Mouse (Mus musculus): ENCODE measurements around the gene Gm14597. TPM values are rescaled to one million over a fixed set of nuclear protein-coding genes. Genes with fewer than 3 reads are reported as not detected.
"Not testable (repeated sequence)": the region's sequence is repeated elsewhere in the genome, so short reads cannot be mapped to it uniquely, and the experiment has no call there.

Gene Gm14597
- total RNA-seq (2021), result not detected

- not testable (repeated sequence) for DNase-seq (ENCODE audit: low spot score in 2 of 2)
- intact Hi-C loops (cut with DNase I), result loop anchor here (5.0 kb wide), 1 partner anchor 63 kb away; the partner anchor contains the start of gene Rtl8b
These were observed at the start of gene Gm14597 for GRCm38 (mm10) chrX:53608879-53609278. TSS of gene Gm14597 (minus strand) at chrX:53608979.

- DNase-seq (ENCODE audit: low spot score in 2 of 2); intact Hi-C loops (cut with DNase I): not testable (repeated sequence)
These were observed 44.1 kb upstream of the Gm14597 start for GRCm38 (mm10) chrX:53652917-53653316.

GRCm38 (mm10) chrX:53645885-53646284 is 37.1 kb upstream of the Gm14597 start:
- intact Hi-C loops (cut with DNase I), result no loop called here
- DNase-seq (ENCODE audit: low spot score in 2 of 2), result peak in 1 of 2 experiments; percentile 12

- intact Hi-C loops (cut with DNase I), result not testable (repeated sequence)
- DNase-seq (ENCODE audit: low spot score in 2 of 2), result peak; percentile 62 to 75
These were observed 34.5 kb upstream of the Gm14597 start, which contains the start of gene Rtl8a for GRCm38 (mm10) chrX:53642980-53643961. TSS of gene Rtl8a (minus strand) at chrX:53643682.

GRCm38 (mm10) chrX:53642604-53642979 is 33.8 kb upstream of the Gm14597 start:
- intact Hi-C loops (cut with DNase I); DNase-seq (ENCODE audit: low spot score in 2 of 2): not testable (repeated sequence)

GRCm38 (mm10) chrX:53638107-53638506 is 29.3 kb upstream of the Gm14597 start:
- intact Hi-C loops (cut with DNase I); DNase-seq (ENCODE audit: low spot score in 2 of 2): not testable (repeated sequence)

GRCm38 (mm10) chrX:53611395-53611794 is 2.6 kb upstream of the Gm14597 start:
- not testable (repeated sequence) for DNase-seq (ENCODE audit: low spot score in 2 of 2)
- intact Hi-C loops (cut with DNase I), result loop anchor here (5.0 kb wide), 1 partner anchor 186 kb away; the partner anchor contains the start of gene Xlr

- intact Hi-C loops (cut with DNase I), result loop anchor here (5.0 kb wide), 1 partner anchor 187 kb away; the partner anchor contains the start of gene Xlr
- peak; percentile 71 to 79 for DNase-seq (ENCODE audit: low spot score in 2 of 2)
These were observed 1.8 kb upstream of the Gm14597 start for GRCm38 (mm10) chrX:53610571-53610970.

- peak; percentile 6 to 22 for DNase-seq (ENCODE audit: low spot score in 2 of 2)
- intact Hi-C loops (cut with DNase I), result loop anchor here (5.0 kb wide), 1 partner anchor 64 kb away; the partner anchor contains the start of gene Rtl8b
These were observed 511 bp downstream of the Gm14597 start for GRCm38 (mm10) chrX:53608122-53608813.

GRCm38 (mm10) chrX:53607242-53608121 is 1.3 kb downstream of the Gm14597 start, which contains the start of gene Rtl8c:
TSS of gene Rtl8c (plus strand) at chrX:53608032.
- peak; percentile 76 to 90 for DNase-seq (ENCODE audit: low spot score in 2 of 2)
- intact Hi-C loops (cut with DNase I), result loop anchor here (5.0 kb wide), 1 partner anchor 65 kb away; the partner anchor contains the start of gene Rtl8b

- not testable (repeated sequence) for DNase-seq (ENCODE audit: low spot score in 2 of 2)
- intact Hi-C loops (cut with DNase I), result loop anchor here (5.0 kb wide), 1 partner anchor 66 kb away; the partner anchor contains the start of gene Rtl8b
These were observed 2.6 kb downstream of the Gm14597 start for GRCm38 (mm10) chrX:53606176-53606575.

- intact Hi-C loops (cut with DNase I), result not testable (repeated sequence)
- peak; percentile 35 to 60 for DNase-seq (ENCODE audit: low spot score in 2 of 2)
These were observed 8.8 kb downstream of the Gm14597 start for GRCm38 (mm10) chrX:53599993-53600392.

- intact Hi-C loops (cut with DNase I); DNase-seq (ENCODE audit: low spot score in 2 of 2): not testable (repeated sequence)
These were observed 25.4 kb downstream of the Gm14597 start for GRCm38 (mm10) chrX:53583404-53583803.

- intact Hi-C loops (cut with DNase I); DNase-seq (ENCODE audit: low spot score in 2 of 2): not testable (repeated sequence)
These were observed 27.4 kb downstream of the Gm14597 start for GRCm38 (mm10) chrX:53581407-53581806.

GRCm38 (mm10) chrX:53579311-53579710 is 29.5 kb downstream of the Gm14597 start:
- intact Hi-C loops (cut with DNase I), result no loop called here
- DNase-seq (ENCODE audit: low spot score in 2 of 2), result no peak

Measured in left cerebral cortex, postnatal 25 days (tissue).